Mouse (Mus musculus): ENCODE measurements around the gene Mtap.

The Mtap gene

GRCm38 (mm10) chr4:89137542-89138360 is 829 bp downstream of the Mtap start:
- no peak for DNase-seq (ENCODE audit: low spot score)

GRCm38 (mm10) chr4:89138361-89138651 is 1.4 kb downstream of the Mtap start:
- no peak for DNase-seq (ENCODE audit: low spot score)

DNA sequence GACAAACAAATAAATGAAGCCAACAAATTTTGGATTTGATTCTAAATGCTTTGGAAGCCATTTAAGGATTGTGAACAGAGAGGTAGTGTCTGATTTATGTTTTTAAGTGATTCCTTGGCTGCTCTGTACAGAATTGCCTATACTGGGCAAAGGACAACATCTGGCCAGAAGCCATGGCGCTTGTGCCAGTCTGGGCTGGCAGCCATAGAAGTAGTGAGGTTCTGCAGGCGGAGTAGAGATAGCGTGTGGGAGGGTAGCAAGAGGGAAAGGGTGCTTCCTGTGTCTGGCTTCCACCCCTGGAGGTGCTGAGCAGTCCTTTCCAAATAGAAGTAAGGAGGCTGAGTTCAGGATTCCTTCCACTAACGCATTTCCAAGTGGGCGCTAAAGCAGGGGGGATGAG is 3.9 kb downstream of the Mtap start:
- no peak for DNase-seq (ENCODE audit: low spot score)

- peak; percentile 43 for DNase-seq (ENCODE audit: low spot score)
Measured at GRCm38 (mm10) chr4:89145409-89145808, 8.5 kb downstream of the Mtap start.

GRCm38 (mm10) chr4:89146291-89146690 is 9.4 kb downstream of the Mtap start:
- no peak for DNase-seq (ENCODE audit: low spot score)

DNA sequence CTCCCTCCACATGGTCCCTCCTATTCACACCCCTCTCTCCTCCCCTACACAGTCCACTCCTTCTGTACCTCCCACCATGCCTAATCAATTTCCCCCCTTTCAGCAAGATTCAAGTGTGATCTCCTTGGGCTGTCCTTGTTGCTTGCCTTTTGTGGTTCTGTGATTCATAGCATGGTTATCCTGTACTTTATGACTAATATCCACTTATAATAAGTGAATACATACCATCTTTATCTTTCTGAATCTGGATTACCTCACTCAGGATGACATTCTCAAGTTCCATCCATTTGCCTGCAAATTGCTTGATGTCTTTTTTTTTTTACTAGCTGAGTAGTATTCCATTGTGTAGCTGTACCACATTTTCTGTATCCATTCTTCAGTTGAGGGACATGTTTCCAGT is 12.3 kb downstream of the Mtap start:
- no peak for DNase-seq (ENCODE audit: low spot score)

GRCm38 (mm10) chr4:89161389-89161788 is 24.5 kb downstream of the Mtap start:
- no peak for DNase-seq (ENCODE audit: low spot score)

DNA sequence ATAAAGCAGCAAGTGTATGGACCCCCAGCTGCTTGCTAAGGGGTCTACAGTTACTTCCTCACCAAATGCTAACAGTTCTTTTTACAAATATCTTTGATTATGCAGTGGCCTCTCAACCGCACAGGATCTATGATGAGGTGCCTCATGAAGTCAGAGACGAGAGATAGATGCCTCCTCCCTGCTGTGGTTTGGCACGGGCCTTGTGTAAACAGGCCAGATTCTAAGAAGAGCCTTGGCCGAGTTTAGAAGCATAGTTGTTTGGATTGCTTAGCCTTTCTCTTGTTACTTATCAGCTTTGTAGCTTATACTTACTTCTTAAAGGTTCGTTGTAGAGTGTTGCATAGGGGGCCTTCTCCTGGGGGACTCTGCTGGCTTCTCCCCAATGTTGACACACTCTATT is 25.6 kb downstream of the Mtap start:
- no peak for DNase-seq (ENCODE audit: low spot score)

GRCm38 (mm10) chr4:89163613-89164012 is 26.7 kb downstream of the Mtap start:
- DNase-seq (ENCODE audit: low spot score) = no peak

GRCm38 (mm10) chr4:89164681-89165080 is 27.8 kb downstream of the Mtap start:
- DNase-seq (ENCODE audit: low spot score) = no peak

GRCm38 (mm10) chr4:89168877-89169276 is 32.0 kb downstream of the Mtap start:
- no peak for DNase-seq (ENCODE audit: low spot score)

DNA sequence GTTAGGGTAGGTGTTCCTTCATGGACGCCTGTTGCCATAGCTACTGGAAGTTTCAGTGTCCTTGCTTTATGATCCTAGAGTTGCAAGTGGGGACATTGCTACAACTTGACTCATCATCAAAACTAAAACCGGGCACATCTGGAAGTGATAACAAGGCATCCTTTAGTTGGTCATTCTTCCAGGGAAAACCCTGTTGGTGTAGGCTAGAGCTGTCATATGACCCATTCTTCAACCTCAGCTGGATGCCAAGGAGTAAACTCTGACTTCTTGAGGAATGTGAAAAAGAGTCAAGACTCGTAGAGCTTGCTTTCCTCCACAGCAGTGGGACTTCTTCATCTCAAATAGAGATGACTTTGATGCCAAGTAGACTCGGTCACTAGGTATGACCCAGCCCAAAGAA is 32.8 kb downstream of the Mtap start:
- DNase-seq (ENCODE audit: low spot score) = no peak

DNA sequence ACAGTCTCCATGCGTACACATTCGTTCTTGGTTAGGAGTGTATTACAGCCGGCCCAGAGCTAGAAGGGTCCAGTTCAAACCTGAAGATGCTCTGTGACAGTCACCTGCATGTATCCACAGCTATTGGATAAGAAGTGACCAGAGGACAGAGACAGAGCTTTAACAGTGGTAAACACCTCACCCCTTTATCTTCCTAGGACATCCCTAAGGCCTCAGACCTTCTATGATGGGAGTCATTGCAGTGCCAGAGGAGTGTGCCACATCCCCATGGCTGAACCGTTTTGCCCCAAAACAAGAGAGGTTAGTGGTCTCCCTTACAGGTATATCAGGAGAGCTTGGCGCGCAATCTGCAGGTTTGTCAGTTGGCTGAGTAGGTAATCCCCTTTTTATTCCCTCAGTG is 34.0 kb downstream of the Mtap start:
- DNase-seq (ENCODE audit: low spot score) = no peak

- DNase-seq (ENCODE audit: low spot score) = no peak
Measured at GRCm38 (mm10) chr4:89172873-89173605, 36.1 kb downstream of the Mtap start.

- no peak for DNase-seq (ENCODE audit: low spot score)
Measured at GRCm38 (mm10) chr4:89177514-89178307, 40.8 kb downstream of the Mtap start.

DNA sequence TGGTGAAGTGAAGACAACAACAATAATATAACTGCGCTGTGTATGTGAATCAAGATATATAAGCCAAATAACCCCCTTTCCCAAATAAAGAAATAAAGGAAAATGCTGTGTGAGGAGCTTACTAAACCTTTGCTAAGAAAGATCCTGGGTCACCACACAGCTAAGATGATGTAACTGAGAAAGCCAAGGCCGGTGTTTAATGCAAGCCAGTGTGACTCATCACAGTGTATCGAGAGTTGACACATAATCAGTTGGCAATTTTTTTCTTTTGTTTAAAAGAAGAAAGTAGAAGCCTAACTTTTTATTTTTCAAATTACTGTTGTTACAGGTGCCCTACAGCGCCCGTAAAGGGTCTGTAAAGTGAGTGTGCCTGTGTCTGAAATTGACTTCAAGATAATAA is 43.2 kb downstream of the Mtap start:
- DNase-seq (ENCODE audit: low spot score) = no peak

- DNase-seq (ENCODE audit: low spot score) = no peak
Measured at GRCm38 (mm10) chr4:89181656-89182055, 44.7 kb downstream of the Mtap start.

- DNase-seq (ENCODE audit: low spot score) = no peak
Measured at GRCm38 (mm10) chr4:89182486-89182885, 45.6 kb downstream of the Mtap start.

DNA sequence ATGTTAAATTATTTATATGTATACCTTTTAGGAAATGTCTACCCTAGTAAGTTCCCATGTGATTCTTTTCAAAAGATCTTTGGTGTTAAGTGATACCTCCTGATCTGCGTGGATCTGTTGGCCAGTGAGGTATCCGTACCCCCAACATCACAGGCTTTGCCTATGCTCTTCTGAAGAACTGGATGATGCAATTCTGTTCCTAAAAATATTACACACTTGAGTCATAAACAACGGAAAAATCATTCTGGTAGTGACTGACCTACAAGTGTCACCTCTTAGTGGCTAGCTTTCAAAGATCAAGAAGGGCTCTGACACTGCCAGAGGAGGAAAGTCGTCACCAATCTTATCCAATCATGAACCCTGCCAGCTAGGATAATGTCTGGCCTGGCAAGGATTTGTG is 58.6 kb downstream of the Mtap start:
- no peak for DNase-seq (ENCODE audit: low spot score)

DNA sequence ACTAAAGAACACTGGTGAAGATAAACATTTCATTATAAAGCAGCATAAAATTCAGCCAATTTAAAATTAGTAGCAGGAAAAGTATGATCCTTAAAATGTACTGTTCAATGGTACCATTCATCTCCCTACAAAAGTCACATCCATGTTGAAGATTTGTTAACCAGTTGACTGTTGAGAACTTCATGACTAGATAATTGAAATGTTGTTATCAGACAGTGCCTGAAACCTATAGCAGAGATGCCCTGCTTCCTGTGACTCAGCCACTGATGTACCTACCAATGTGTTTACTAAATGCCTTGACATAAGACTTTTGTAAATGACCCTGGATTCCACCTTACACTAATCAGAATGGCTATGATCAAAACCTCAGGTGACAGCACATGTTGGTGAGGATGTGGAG is 60.2 kb downstream of the Mtap start:
- DNase-seq (ENCODE audit: low spot score) = no peak

DNA sequence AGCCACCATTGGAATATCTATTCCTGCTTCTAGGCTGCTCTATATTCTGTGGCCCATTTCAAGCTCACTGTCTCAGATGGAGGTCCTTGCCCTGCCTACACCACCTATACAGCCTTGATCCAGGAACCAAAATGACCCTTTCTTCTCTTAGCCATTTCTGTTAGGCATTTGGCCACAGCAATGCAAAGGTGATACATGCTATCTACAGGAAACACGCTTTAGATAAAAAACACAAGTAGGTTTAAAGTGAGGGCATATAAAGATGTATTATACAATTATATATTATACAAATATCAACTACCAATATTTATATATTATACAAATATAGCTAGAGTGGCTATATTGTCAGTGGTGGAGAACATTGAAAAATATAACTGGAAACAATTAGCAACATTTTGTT is 63.9 kb downstream of the Mtap start:
- DNase-seq (ENCODE audit: low spot score) = no peak

- no peak for DNase-seq (ENCODE audit: low spot score)
Measured at GRCm38 (mm10) chr4:89209310-89209709, 72.4 kb downstream of the Mtap start.

GRCm38 (mm10) chr4:89210314-89210713 is 73.4 kb downstream of the Mtap start:
- DNase-seq (ENCODE audit: low spot score) = no peak

Measured in urinary bladder, postnatal 10 days (tissue).